Mouse (Mus musculus) liver, embryonic 15.5 days (tissue): ENCODE measurements around the gene Lrp3. TPM values are rescaled to one million over a fixed set of nuclear protein-coding genes. Genes with fewer than 3 reads are reported as not detected.
"Not testable (repeated sequence)": the region's sequence is repeated elsewhere in the genome, so short reads cannot be mapped to it uniquely, and the experiment has no call there.

Source experiments
- ATAC-seq: fragments of 200-750 bp; cut with Nextera tagmentation; 2 replicates; pipeline ENCODE4 v1.8.0; 2017; ENCODE audit warnings: moderate number of reproducible peaks, mild to moderate bottlenecking, moderate library complexity; ENCODE audit not compliant: insufficient read depth
- H3K27ac ChIP-seq: fragments of 300-500 bp; sonication (generic); replicated peaks from 2 replicates; pipeline ENCODE4 v1.5.1; 2015; ENCODE audit warnings: mild to moderate bottlenecking, inconsistent platforms
- H3K27me3 ChIP-seq: fragments of 300-500 bp; sonication (generic); 2 replicates; pipeline ENCODE4 v1.6.1; 2015; ENCODE audit warnings: mild to moderate bottlenecking, inconsistent platforms
- H3K36me3 ChIP-seq: fragments of 300-500 bp; sonication (generic); replicated peaks from 2 replicates; pipeline ENCODE4 v1.6.1; 2015; ENCODE audit warnings: moderate library complexity, mild to moderate bottlenecking, inconsistent platforms
- H3K4me1 ChIP-seq: fragments of 300-500 bp; sonication (generic); replicated peaks from 2 replicates; pipeline ENCODE4 v1.6.1; 2015; ENCODE audit warnings: inconsistent platforms
- H3K4me2 ChIP-seq: fragments of 300-500 bp; sonication (generic); 2 replicates; pipeline ENCODE4 v1.6.1; 2015; ENCODE audit warnings: moderate library complexity, mild to moderate bottlenecking, inconsistent platforms
- H3K4me3 ChIP-seq: fragments of 300-500 bp; sonication (generic); replicated peaks from 2 replicates; pipeline ENCODE4 v1.5.1; 2015; ENCODE audit warnings: mild to moderate bottlenecking, inconsistent platforms
- H3K9ac ChIP-seq: fragments of 300-500 bp; sonication (generic); 2 replicates; pipeline ENCODE4 v1.6.1; 2015; ENCODE audit warnings: moderate library complexity, mild to moderate bottlenecking, inconsistent platforms
- H3K9me3 ChIP-seq: fragments of 300-500 bp; sonication (generic); replicated peaks from 2 replicates; pipeline ENCODE4 v1.6.1; 2016; ENCODE audit warnings: inconsistent platforms
- WGBS: fragments of 180-500 bp; shearing (Covaris S2); methylation state at CpG from one replicate; pipeline ENCODE4 v1.1.7; 2015; ENCODE audit warnings: mixed read lengths; ENCODE audit not compliant: insufficient replicate concordance; 5-methylcytosine and 5-hydroxymethylcytosine counted together
- polyA plus RNA-seq: library from polyadenylated mRNA; unstranded; fragments of >200 nt; fragmentation: Nextera tagmentation; extraction: Ambion mirVana; gene quantifications from 2 replicates; pipeline ENCODE4 v1.2.1, GENCODE M21; 2015

The Lrp3 gene
- 0.40 and 0.50 TPM in 2 replicates for polyA plus RNA-seq

DNA sequence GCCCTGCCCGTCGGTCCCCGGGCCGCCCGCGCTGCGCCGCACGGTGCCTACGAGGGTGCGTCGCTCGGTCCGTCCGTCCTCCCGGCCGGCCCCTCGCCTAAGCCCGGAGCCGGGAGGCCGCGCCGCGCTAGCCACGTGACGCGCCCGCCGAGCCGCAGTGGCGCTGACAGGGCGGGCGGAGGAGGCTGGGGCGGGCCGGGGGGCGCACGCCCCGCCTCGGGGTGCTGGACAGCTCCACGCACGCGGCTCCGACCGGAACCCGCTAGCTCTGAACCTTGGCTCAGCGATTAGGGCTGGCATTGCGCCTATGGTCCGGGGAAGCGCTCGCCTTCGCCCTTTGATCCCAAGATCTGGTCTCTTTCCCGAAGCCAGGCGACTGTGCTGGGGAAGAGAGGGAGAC, at the start of gene Lrp3:
Lrp3 (minus strand) TSS at position 274 of the 400 bp plus-strand sequence.
- WGBS: under 1% methylated on average over 49 of the region's 53 CpGs
- peak; percentile 85 for ATAC-seq
- Histone ChIP-seq H3K27me3 (peaks cover 60% of the 10 kb centered on the region), H3K4me1 (no peaks in the 10 kb centered on the region), H3K4me3 (peak within 1 kb of the TSS; percentile 49), H3K9ac (no peak within 1 kb of the TSS), H3K36me3 (no peaks in the 10 kb centered on the region), H3K27ac (no peak within 1 kb of the TSS), H3K9me3 (no peaks in the 10 kb centered on the region), H3K4me2 (peak within 1 kb of the TSS; percentile 64)

DNA sequence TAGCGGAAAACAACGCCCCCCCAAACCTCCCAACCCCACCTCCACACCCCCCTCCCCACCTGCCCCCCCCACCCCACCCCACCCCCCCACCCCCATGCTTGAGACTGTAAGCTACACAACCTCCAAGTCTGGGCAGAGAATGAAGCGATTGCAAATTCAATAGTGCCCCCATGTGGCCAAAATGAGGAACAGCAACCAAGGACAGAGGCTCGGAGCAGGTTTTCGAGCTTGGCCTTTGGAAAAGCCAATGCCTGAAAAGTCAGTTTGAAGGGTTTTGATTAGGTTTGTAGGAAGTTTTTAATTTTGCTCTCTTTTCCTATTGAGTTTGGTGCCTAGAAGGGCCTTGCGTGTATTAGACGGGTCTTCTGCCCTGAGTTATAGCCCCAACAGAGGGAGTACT, 49.4 kb upstream of the Lrp3 start:
- no peak for ATAC-seq
- peaks cover 7% of the 10 kb centered on the region for H3K4me1 ChIP-seq
- no peak overlapping the region for H3K4me2 ChIP-seq
- WGBS: 12% methylated on average over 7 of the region's 7 CpGs
- H3K27ac ChIP-seq: no peak overlapping the region
- H3K27me3 ChIP-seq: no peaks in the 10 kb centered on the region
- no peaks in the 10 kb centered on the region for H3K36me3 ChIP-seq
- no peaks in the 10 kb centered on the region for H3K9me3 ChIP-seq
- H3K4me3 ChIP-seq: no peak overlapping the region
- no peak overlapping the region for H3K9ac ChIP-seq

DNA sequence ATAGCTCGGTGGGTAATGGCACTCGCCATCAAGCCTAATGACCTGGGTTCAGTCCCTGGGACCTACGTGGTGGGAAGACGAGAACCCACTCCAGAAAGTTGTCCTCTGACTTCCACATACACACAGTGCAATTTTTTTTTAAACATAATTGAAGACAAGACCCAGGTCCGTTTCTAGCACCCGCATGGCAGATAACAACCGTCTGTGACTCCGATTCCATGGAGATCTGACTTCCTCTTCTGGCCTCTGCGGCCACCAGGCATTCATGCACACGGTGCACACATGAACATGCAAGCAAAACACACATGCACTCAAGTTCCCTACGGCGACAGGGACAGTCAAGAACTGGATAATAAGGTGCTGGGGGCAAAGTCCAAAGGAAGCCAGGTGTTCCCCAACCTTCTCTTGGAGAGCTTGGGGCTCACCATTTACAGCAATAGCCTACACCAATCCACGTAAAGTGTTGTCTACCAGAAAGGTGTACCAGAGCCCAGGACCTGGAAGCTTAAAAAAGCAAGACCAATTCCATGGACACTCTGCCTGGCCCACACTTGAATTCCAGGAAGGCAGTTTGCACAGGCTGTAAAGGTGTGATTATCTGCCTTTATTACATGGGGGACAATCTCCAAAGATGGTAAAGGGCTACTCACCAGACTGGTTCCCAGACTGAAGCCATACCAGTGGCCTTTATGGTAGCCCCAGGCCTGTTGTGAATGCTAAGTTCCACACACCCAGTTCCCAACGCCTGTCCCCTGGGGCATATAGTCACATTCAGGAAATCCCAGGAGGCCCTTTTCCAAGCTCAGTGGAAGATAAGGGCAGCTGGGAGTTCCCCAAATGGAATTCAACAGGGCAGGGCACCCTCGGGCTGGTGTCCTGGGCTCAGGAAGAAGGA, 48.5 kb upstream of the Lrp3 start:
- no peaks in the 10 kb centered on the region for H3K36me3 ChIP-seq
- no peaks in the 10 kb centered on the region for H3K9me3 ChIP-seq
- H3K4me3 ChIP-seq: no peak overlapping the region
- WGBS: 53% methylated on average over 15 of the region's 15 CpGs
- no peak overlapping the region for H3K4me2 ChIP-seq
- H3K9ac ChIP-seq: no peak overlapping the region
- ATAC-seq: no peak
- no peaks in the 10 kb centered on the region for H3K4me1 ChIP-seq
- no peak overlapping the region for H3K27ac ChIP-seq
- H3K27me3 ChIP-seq: no peaks in the 10 kb centered on the region

DNA sequence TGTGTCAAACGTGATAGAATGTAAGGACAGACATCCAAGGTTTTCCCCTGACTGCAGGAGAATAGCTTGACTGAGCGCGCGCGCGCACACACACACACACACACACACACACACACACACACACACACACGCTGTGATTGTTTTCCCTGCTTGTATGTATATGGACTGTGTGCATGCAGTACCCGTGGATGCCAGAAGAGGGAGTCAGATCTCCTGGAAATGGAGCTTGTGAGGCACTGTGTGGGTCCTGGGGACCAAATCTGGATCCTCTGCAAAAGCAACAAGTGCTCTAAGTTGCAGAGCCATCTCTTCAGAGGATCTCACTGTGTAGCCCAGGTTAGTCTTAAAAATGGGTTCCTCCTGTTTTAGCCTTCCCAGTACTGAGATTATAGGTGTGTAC, 44.1 kb upstream of the Lrp3 start:
- H3K36me3 ChIP-seq: no peaks in the 10 kb centered on the region
- H3K4me3 ChIP-seq: no peak overlapping the region
- no peak for ATAC-seq
- H3K4me2 ChIP-seq: no peak overlapping the region
- H3K27ac ChIP-seq: no peak overlapping the region
- H3K4me1 ChIP-seq: no peaks in the 10 kb centered on the region
- WGBS: 81% methylated on average over 8 of the region's 8 CpGs
- H3K9me3 ChIP-seq: no peaks in the 10 kb centered on the region
- H3K9ac ChIP-seq: no peak overlapping the region
- no peaks in the 10 kb centered on the region for H3K27me3 ChIP-seq

DNA sequence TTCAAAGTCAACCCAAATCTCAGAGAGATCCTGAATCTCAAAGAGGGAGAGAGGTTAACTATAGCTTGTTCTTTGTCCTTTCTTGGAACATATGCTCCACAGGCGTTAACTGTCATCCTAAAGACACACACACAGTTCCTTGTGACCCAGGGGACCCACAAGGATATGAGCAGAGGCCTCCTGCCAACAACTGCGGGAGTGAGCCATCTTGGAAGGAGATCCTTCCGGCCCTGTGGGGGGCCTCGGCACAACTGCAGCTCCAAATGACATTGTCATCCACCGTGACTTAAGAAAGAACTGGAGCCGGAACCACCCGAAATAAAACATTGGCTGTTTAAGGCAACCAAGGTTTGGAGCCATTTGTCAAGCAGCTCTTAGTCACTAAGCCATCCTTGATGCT, 43.0 kb upstream of the Lrp3 start:
- no peak overlapping the region for H3K27ac ChIP-seq
- H3K9me3 ChIP-seq: no peaks in the 10 kb centered on the region
- no peak for ATAC-seq
- 52% methylated on average over 7 of the region's 7 CpGs for WGBS
- H3K9ac ChIP-seq: no peak overlapping the region
- no peaks in the 10 kb centered on the region for H3K27me3 ChIP-seq
- H3K4me3 ChIP-seq: no peak overlapping the region
- H3K4me2 ChIP-seq: no peak overlapping the region
- no peaks in the 10 kb centered on the region for H3K36me3 ChIP-seq
- no peaks in the 10 kb centered on the region for H3K4me1 ChIP-seq

DNA sequence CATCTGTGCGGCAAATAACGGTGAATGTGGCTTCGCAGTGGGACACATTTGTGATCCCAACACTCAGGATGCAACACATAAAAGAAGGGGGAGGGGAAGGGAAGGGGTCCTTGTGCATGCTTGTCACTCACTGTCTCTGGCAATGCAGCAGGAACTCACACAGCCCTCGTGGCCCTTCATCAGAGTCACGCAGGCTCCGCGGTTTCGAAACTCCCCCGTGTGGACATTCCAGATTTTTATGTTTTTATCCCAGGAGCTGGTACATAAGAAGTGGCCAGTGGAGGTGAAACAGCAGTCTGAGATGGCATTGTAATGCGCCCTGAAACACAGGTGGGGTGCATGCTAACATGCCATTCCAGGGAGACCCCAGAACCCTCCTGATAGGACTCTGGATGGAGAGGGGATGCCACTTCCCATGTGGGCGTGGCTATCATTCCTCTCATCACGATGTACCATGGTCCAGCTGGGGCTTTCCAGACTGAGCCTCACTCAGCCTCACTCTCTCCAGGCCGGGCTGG, 36.8 kb upstream of the Lrp3 start:
- WGBS: 10% methylated on average over 13 of the region's 13 CpGs
- Histone ChIP-seq H3K9ac (no peak overlapping the region), H3K9me3 (no peaks in the 10 kb centered on the region), H3K4me2 (peak overlapping the region; percentile 29), H3K36me3 (no peaks in the 10 kb centered on the region), H3K4me3 (no peak overlapping the region), H3K4me1 (no peaks in the 10 kb centered on the region), H3K27me3 (no peaks in the 10 kb centered on the region), H3K27ac (no peak overlapping the region)
- ATAC-seq: no peak

DNA sequence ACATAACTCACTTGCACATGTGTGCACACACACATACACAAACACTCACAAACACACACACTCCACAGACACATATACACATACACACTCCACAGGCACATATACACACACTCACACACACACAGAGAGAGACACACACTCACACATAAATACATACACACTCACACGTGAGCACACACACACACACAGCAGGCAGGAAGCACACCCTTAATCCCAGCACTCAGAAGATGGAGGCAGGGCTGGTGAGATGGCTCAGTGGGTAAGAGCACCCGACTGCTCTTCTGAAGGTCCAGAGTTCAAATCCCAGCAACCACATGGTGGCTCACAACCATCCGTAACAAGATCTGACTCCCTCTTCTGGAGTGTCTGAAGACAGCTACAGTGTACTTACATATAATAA, 22.6 kb upstream of the Lrp3 start:
- H3K36me3 ChIP-seq, H3K27ac ChIP-seq, H3K27me3 ChIP-seq, H3K9me3 ChIP-seq, ATAC-seq, H3K9ac ChIP-seq, H3K4me2 ChIP-seq, H3K4me3 ChIP-seq: not testable (repeated sequence)
- peaks cover 14% of the 10 kb centered on the region for H3K4me1 ChIP-seq
- WGBS: 54% methylated on average over 3 of the region's 3 CpGs

DNA sequence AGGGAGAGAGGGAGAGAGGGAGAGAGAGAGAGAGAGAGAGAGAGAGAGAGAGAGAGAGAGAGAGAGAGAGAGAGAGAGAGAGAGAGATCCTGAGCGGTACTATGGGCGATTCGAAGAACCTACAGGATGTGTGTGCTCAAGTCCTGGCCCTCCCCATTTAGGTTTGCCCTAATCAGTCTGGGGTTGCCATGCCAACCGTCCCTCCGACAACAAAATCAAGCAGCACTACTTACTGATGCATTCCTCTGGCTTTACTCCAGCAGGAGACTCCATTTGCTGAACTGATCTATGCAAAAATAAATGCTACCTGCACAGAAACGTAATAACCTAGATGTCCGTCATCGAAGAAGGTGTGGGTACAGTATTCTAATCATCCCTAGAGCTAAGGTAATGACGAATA, 20.0 kb upstream of the Lrp3 start:
- Histone ChIP-seq H3K4me1 (peaks cover 14% of the 10 kb centered on the region), H3K4me2 (peak overlapping the region; percentile 73), H3K27me3 (no peaks in the 10 kb centered on the region), H3K36me3 (no peaks in the 10 kb centered on the region), H3K4me3 (peak overlapping the region; percentile 64), H3K27ac (peak overlapping the region; percentile 63; the same call in 1 of the 2 replicates), H3K9ac (peak overlapping the region; percentile 46; the same call in 1 of the 2 replicates), H3K9me3 (no peaks in the 10 kb centered on the region)
- no peak for ATAC-seq
- 26% methylated on average over 9 of the region's 9 CpGs for WGBS

DNA sequence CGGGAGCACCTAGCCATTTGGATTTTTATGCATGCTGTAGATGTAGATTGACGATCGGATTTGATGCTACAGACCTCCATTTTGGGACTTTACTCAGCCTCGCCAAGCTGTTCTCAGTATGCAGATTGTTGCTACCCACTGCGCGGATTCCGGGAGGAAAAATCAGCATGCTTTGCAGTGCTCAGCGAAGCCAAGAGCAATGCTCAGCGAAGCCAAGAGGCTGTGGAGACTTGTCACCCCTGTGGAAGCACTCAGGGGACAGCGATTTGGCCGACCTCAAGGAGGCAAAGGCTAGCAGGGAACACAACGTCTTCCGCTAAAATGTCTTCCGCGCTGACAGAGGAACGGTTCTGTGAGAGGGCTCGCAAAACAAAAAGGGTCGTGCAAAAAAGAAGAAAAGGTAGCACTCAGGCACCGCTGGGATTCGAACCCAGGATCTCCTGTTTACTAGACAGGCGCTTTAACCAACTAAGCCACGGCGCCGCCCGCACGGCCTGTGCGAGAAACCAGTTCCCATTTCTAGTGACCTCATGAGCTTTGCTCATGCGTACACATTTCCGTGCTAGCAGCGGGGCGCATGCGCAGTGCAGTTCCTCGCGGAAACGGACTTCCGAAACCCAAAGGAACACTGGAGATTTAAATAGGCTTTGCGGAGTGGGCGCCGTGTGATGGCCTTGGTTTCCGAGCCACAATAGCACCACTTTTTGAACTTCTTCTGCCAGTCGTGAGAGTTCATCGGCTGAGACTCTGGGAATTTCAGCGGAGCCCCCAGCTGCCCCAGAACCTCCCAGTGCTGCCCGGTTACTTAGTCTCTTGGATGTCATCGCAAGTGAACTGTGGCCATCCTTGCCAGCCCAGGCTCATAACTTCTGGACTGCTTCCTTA, 19.3 kb upstream of the Lrp3 start:
- Histone ChIP-seq H3K4me2 (peak overlapping the region; percentile 73), H3K4me1 (peaks cover 14% of the 10 kb centered on the region), H3K4me3 (peak overlapping the region; percentile 64), H3K9ac (peak overlapping the region; percentile 46), H3K36me3 (no peaks in the 10 kb centered on the region), H3K27me3 (no peaks in the 10 kb centered on the region), H3K27ac (peak overlapping the region; percentile 63), H3K9me3 (no peaks in the 10 kb centered on the region)
- under 1% methylated on average over 45 of the region's 45 CpGs for WGBS
- ATAC-seq: peak; percentile 90

DNA sequence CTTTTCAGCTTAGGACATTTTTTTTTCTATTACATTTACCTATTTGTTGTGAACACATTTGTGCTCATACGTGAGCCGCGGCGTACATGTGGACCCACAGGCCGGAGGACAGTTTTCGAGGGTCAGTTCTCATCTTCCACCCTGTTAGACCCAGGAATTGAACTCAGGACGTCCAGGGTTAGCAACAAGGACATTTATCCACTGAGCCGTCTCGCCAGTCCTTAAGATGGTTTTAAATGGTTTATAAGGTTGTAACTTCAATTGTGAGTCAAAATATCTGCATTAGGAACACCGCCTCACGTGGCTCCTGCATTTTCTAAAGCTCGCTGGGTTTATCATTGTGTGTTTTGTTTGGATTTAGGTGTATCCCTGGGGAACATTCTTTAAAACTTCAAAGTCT, 18.6 kb upstream of the Lrp3 start:
- peak overlapping the region; percentile 73 for H3K4me2 ChIP-seq
- no peaks in the 10 kb centered on the region for H3K27me3 ChIP-seq
- no peaks in the 10 kb centered on the region for H3K36me3 ChIP-seq
- H3K9me3 ChIP-seq: no peaks in the 10 kb centered on the region
- WGBS: 53% methylated on average over 12 of the region's 12 CpGs
- no peak for ATAC-seq
- H3K4me1 ChIP-seq: peaks cover 14% of the 10 kb centered on the region
- H3K4me3 ChIP-seq: peak overlapping the region; percentile 64
- peak overlapping the region; percentile 43 for H3K9ac ChIP-seq
- H3K27ac ChIP-seq: no peak overlapping the region
